Mouse (Mus musculus) kidney, postnatal 4 days (tissue): ENCODE data around the gene Ttc7.

ENCODE experiments used
- DNase-seq, 2 experiments: peaks; one replicate each; pipeline ENCODE4 v3.0.0; 2021; ENCODE audit warnings: mixed read lengths in 2 of 2

Gene Ttc7

DNA sequence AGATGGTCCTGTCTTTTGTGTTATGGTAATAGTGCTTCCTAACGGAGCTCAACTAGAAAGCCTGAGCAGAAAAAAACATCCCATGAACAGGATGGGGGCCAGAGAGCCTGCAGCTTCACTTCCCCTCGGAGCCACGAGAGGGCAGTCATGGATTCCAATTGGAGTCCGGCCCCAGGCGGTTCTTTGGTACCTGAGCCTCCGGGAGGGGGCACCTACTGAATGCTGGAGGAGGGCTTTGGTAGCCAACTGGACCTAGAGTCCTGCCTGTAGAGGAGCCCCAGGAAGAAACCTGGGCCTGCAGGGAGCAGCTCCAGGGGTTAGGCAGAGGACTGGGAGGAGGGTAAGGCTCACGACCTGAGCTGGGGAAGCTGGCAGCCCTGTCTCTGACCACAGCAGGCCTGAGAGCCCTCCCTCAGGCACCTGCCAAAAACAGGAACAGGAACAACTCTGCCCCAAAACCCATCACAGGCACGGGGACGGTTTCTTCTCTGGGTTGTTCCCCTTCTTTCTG lies 32.4 kb downstream of the Ttc7 start:
- DNase-seq, result peak; percentile 96 to 97

DNA sequence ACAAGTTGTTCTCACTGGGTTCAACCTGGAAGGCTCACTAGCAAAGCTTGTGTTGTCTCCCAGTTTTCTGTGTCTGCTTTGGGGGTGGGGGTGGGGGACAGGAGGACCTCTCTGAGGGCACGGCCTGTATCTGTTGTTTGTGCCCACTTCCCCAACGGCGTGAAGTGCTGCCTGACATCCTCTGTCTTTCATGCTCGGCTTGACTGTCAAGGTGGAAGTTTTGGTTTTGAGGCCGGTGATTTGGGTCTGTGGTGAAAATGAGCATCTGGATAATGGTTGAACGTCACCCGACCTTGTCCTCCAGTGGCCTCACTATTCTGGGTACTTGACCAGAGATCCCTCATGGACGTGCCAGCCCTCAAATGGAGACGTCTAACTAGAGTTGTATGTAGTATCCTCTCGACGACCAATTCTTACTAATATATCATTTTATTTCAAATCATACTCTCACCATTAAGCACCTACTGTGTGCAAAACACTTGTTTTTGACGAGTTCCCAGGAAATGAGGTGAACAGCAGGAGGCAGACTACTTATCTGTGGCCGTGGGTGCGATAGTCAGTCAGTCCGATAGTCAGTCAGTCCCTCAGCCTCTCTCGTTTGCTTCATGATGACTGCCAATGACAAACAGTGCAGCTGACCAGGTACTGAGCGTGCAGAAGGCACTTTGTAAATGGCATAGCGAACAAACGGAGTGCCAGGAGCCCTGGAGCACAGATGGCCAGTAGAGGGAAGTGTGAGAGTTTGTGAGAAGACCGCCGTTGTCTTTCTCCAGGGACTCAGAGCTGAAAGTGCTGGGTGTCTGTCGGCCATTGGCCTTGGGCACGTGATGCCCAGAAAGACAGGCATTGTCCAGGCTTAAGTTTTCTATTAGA lies 33.4 kb downstream of the Ttc7 start:
- no peak for DNase-seq

DNA sequence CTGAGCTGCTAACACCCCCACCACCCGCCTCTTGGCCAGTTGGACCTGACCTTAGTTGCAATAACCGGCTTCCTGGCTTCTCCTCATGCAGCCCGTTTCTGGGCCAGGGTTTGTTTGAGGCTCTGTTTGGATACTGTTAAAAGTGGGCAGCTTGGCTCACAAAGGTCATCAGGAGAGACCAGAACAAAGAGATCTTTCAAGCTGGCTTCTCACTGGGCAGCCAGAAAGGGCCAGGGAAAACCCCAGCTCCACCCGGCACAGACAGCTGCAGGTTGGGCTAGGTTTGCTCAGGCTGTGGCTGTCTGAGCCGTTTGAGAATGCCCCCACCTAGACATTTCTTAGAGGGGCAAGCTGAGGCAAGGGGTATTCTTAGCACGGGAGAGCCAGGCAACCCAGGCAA lies 34.6 kb downstream of the Ttc7 start:
- no peak for DNase-seq

DNA sequence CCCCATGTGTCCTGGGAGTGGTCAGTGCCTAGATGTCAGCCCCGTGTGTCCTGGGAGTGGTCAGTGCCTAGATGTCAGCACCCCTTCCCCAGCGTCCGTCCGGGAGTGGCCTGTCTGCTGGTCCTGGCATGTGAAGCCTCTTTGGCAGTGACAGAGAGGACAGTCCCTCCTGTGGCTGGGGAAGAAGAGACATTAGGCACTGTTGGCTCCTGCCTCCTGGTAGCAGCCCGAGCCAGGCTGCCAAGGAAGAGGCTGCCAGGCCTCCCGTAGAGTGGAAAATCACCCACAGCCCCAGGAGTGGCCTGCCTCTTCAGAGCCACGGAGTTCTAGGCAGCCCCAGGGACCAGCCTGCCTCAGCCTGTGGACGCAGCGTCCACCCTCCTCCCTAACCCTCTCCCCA lies 35.3 kb downstream of the Ttc7 start:
- no peak for DNase-seq

DNA sequence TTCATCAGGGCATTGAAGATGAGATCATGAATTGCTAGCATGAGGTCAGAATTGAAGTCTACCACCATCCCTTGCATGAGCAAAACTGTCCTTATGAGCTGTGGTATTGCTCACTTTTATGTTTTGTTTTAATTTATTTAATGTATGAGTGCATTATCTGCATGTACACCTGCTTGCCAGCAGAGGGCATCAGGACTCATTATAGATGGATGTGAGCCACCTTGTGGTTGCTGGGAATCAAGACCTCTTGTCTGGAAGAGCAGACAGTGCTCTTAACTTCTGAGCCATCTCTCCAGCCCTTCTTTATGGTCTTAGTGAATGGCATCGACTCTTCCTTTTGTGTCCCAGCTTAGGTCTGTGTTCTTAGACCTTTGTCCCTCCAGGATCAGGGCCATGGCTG lies 39.0 kb downstream of the Ttc7 start:
- no peak for DNase-seq

DNA sequence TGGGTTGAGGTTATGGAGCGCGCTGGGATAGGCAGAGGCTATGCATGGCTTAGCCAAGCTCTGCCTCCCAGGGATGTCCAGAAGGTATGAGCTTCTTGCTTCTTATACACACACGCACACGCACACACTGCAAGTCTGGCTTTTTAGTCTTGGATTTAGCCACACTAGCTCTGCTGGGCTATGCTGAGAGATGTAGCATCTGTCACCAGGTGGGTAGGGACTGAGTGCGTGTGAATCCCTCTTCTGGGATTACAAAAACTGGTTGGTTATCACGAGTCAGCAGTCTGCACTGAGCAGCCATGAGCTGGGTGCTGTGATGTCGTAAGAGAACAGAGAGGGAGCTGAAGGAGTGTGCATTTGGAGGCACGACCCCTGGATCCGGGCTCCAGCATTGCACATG lies 40.5 kb downstream of the Ttc7 start:
- DNase-seq, result no peak

DNA sequence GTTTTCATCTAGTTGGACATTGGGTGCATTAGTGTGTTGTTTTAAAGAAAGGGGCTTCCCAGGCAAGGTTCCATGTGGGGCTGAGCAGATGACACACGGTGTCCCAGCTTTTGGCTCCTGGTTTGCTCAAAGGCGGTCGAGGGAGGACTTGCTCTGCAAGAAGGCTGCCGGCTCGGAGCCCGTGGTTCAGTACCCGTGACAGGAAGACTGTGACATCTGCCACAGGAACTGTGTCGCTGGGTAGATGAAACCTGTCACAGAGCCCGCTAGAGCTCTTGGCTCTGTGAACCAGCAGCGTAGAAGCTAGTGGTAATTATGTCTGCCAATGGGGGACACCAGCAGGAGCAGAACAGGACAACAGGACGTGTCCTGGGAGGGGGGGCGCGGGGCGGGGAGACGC lies 42.8 kb downstream of the Ttc7 start:
- no peak for DNase-seq

DNA sequence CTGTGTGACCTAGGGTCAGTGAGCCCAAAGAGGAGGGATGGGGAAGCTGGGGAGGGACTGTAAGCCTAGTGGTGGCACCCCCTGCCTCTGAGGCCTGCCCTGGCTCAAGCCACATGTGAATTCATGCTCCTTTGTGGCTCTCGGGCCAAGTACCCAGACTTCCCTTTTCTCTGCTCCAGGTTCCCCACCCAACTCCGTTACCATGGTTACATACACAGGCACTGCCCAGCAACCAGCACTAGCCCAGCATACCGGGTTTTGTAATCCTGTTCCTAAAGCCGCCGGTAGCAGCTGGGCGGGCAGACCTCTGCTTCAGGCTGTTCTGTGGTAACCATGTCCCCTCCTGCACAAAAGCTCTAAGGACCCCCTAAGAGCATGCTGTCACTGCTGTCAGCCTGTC lies 44.3 kb downstream of the Ttc7 start:
- DNase-seq, result no peak

DNA sequence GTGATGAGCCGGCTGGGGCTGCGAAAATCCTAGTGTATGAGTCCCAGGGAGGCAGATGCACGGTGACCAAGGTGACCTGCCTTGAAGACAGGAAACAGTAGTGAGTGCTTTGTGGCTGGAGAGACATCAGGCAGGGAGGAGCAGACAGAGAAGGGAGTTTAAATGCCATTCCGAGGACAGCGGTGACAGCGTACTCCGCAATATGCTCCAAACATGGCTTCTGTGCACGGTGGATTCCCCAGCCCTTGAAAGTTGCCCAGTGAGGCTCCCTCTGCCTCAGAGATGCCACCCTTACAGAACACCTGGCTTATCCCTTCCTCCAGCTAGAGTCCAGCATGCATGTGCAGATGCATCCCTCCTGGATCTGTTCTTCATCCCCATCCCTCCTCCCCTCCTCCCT lies 45.0 kb downstream of the Ttc7 start:
- DNase-seq, result no peak

DNA sequence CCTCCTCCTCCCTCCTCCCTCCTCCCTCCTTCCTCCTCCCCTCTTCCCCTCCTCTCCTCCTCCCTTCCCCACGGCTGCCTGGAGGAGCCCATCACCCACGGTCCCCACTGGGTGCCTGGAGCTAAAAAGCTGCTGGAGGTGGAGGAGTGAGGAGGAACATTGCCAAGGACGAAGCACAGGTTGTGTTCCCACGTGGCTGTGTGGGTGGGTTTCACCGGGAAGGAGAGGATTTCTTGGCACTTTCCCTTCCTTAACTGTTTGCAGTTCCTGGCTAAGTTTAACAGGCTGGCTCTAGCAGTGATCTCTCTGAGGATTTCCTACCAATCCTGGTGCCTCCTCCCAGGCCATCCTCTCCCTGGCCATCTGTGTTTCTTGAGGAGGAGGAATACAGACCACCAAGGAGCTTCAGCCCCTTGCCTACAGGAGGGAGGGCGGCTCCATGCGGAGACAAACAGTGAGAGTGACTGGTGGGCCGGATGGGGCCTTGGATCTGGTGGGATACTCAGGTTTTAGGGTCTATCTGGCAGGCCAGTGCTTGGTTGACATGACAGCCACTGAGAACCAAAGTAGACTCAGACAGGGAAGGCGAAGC lies 45.6 kb downstream of the Ttc7 start:
- DNase-seq, result no peak

DNA sequence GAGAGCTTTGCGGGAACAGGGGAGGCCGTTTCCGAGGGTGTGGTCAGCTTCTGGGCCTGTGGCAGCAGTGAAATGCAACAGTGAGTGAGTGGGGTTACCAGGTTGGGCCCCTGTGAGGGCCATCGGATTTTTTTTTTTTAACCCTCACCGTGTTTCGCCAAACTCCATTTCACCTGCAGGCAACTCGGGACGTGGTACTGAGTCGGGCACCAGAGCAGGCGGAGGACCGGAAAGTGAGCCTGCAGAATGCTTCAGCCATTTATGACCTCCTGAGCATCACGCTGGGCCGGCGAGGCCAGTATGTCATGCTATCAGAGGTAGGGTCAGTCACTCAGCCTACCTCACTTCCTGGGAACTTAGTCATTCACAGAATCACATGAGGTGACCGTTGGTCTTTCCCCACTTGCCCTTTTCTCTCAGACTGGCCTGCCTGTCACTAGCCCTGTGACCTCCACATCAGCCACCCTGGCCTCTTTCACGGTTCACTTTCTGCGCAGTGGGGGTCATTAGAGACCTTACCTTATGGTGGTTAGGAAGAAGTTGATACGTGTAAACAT lies 46.5 kb downstream of the Ttc7 start:
- DNase-seq, result no peak

DNA sequence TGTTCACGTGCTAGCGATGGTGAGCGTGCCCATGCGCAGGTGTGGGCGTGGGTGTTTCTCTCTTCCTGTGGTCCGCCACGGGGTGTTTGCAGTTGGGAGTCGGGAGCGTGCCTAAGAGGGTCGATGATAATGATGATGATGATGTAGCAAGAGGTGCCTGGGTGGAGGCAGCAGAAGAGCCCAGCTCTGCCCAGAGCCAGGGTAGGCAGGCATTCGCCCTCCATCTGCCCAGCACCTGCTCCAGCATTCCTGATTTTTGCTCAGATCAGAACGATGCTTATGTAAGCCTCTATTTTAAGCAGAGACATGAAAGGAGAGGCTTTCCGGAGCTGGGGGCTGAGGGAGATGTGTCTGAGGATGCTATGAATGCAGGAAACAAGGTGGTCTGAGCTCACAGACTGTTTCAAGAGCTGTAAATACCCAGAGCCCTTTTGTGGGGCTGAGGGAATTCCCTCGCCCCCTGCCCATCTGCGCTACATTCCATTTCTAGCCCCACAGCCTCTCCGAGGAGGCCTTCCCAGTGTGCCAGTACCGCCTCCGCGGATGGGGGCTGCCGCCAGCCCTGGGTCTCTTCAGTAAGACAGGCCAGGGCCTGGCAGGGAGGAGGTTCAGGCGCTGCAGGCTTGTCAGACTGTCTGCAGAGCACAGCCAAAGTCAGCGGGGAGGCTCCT lies 47.7 kb downstream of the Ttc7 start:
- no peak for DNase-seq

DNA sequence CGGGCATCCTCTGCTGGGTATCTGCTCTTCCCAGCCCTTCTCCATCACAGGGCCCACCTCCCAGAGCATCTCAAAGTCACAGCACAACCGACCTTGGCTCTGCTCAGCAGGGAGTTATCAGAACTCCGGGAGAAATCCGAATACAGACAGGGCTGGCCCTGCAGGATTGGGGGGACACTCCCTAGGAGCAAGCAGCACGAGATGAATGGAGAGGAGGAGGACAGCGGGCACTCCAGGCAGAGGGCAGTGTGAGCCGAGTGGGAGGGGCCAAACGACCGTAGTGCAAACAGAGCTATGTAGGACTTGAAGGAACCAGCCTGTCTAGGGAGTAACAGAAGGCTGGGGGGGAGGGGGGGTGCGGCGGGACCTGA lies 48.2 kb downstream of the Ttc7 start:
- DNase-seq, result peak; percentile 65 to 76

DNA sequence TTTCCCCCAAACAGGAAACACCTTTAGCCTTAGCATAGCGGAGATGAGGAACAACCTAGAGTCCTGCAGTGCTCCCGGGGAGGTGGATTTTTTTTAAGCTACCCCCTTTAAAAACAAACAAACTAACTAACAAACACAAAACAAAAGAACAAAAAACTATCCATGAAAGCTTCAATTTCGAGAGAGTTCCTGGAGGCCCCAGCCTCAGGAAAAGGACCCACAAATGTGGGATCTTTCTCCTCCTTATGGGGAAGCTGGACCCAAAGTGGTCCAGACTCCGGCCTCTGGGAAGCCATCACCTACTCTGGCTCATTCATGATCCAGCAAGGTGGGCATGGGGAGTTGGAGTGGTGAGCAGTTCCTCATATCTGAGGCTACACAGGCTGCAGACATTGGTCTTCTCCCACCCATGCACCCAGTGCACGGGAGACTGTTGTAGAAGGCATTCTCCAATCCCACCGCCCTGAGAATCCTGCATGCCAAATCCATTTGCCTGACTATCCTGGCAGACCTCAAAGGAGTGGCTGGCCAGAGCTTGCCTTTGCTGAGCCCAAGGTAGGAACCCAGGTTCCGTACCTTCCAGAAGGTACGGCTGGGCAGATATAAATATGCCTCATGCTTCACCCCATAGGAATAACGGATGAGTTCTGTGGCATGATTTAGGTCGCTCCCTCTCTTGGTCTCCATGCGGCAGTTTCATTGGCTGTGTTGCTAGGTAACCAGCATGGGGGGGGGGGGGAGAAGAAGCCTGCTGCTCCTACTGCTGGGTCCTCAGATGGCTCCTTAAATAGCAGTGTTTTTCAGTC lies 48.9 kb downstream of the Ttc7 start:
- DNase-seq, result no peak

DNA sequence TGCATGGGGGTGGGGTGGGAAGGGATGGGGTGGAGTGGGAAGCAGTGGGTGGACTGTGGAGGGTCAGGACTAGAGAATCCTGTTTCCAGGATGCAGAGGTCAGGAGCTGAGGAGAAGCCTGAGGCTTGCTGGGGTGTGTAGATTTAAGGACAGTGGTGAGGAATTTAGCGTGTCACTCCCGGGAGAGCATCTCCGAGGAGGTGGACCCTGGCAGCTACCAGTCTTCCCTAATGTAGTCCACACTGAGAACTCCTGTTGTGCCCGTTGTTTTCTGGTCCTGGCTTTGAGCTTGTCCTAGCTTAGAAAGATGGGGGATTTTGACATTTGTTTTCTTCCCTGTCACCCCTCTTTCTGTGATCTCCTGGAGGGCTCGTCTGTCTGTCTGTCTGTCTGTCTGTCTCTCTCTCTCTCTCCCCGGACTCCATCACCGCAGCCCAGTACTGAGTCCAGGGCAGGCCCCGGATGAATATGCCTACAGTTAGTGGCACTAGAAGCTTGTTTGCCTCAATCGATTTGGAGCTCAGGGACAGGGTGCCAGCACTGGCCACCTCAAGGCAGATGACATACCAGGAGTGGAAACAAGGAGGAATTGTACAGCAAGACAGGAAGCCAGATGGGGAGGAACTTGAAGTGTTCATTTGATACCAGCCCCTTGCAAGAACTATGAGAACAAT lies 49.6 kb downstream of the Ttc7 start:
- no peak for DNase-seq

DNA sequence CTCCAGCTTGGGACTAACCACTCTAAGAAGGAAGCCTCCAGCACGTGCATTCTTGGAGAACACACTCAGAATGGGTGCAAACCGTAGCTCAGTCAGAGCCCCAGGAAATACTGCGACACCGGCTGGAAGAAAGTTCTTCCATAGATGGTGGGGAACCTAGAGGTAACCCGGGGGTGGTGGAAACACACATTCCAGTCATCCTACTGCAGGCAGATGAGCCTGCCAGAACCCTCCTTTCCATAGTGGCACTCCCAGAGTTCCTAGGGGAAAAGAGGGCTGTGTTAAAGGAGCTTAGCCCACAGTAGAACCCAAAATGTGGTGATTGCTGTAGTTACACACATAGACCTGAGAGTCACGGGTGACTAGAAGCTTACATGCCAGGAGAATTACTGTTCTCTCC lies 50.2 kb downstream of the Ttc7 start:
- DNase-seq, result no peak

DNA sequence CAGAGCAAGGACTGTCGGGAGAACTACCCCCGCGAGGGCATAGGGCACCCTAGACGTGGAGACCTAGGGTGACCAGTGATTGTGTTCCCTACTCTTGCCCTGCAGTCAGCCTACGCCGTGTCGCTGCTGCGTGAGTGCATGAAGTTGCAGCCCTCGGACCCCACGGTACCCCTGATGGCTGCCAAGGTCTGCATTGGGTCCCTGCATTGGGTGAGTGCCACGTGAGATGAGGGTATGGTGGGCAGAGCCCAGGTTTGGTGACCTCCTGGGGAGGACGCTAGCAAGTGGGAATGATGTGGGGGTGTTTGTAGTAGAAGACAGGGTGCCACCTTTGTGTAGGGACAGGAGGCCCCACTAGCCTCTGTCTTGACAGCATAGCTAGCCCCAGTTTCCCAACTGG lies 51.5 kb downstream of the Ttc7 start:
- no peak for DNase-seq

DNA sequence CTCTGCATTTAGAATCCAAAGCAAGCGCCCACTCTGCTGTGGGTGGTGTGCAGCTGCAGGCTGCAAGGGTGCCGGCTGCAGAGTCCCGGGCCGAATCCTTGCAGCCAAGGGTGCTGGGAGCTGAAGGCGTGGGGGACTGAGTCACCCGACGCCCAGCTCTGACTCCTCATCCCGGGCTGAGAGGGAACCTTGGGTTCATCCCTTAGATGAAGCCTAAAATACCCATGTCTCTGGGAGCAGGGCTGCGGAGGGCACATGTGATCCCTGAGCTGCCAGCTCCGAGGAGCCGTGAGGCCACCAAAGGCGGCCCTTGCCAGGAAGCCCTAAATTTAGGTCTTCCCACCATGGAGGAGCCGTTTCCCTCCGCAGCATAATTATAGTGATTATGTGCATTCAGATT lies 52.5 kb downstream of the Ttc7 start:
- no peak for DNase-seq

DNA sequence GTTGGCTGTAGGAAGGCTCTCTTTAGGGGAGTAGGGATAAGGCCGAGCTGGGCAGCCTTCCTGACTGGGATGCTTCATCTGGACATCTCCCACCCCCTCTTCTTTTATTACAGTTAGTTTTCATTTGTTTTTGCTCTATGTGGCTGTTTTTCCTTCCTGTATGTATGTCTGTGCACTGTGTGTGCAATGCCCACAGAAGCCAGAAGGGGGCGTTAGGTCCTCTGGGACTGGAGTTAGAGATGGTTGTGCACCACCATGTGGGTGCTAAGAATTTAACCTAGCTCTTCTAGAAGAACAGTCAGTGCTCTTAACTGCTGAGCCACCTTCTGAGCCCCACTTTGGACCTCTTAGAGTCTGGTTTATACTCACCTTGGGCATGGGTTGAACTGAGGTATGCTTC lies 53.0 kb downstream of the Ttc7 start:
- no peak for DNase-seq

DNA sequence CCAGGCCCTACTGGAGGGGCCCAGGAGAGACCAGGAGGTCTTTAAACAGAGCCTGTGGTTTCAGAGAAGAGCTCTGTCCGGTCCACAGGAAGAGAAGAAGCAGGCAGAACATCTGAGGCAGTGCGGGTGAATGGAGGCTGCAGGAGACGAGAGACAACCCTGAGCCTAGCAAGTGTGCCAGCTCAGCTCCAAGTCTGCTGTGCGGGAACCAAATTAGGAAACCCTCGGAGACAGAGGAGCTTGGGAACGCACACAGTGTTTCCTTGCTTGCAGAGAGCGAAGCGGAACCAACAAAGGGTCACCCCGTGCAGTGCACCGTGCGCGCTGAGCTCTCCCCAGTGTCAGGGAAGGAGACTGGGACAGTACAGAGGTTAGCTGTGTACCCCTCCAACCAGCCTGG lies 54.2 kb downstream of the Ttc7 start:
- no peak for DNase-seq

DNA sequence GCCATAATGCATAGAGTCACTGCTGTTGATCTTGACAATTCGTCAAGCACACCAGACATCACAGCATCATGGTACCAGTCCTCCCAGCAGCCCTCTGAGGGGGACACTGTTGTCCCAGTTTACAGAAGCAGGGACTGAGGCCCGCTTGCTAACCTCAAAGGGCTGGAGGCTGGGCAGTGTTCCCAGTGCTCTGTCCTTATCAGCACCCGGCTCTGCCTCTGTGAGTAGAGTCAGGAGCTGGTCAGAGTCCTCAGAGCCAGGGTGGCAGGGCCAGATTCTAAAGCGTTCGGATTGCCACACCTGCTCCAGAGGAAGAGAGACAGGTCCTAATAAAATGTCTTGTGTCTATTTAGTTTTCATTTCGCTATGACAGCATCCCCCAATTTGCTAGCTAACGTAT lies 55.0 kb downstream of the Ttc7 start:
- no peak for DNase-seq

DNA sequence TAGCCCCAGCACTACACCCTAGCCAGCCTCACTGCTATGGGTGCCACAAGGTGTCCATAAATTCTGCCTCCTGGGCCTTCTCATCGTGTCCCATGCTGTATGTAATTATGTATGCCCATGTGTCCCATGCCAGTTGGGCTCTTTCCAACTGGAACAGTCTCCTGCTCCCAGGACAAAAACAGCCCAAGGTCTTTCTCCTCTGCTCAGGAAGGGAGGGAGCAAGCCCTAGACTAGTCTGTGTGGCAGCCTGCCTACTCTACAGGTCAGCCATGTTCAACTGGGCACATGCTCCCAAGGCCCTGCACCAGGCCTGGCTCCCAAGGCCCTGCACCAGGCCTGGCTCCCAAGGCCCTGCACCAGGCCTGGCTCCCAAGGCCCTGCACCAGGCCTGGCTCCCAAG lies 56.4 kb downstream of the Ttc7 start:
- DNase-seq, result no peak
